Mouse (Mus musculus) ovary, postnatal 36 days (tissue): ENCODE results near the gene Drap1.

Source experiments
- DNase-seq: peaks from one replicate; pipeline ENCODE4 v3.0.0; 2022; ENCODE audit warnings: low spot score, mixed read lengths

Drap1 gene

GRCm38 (mm10) chr19:5424782-5425741, at the start of gene Drap1, which contains the start of gene AI837181:
Drap1 (minus strand) TSS chr19:5424979.
AI837181 (plus strand) TSS chr19:5425144.
- DNase-seq = peak; percentile 96

GRCm38 (mm10) chr19:5473720-5474119, 48.9 kb upstream of the Drap1 start, which contains the start of gene Efemp2:
Efemp2 (plus strand) TSS chr19:5473954.
- DNase-seq = peak; percentile 87

- no peak for DNase-seq
These were observed 48.1 kb upstream of the Drap1 start for GRCm38 (mm10) chr19:5472857-5473256.

GRCm38 (mm10) chr19:5471846-5472245, 47.1 kb upstream of the Drap1 start:
- DNase-seq = no peak

GRCm38 (mm10) chr19:5468374-5468773, 43.6 kb upstream of the Drap1 start, which contains the start of gene Ctsw:
Ctsw (minus strand) TSS chr19:5468507.
- DNase-seq = no peak

- DNase-seq = no peak
These were observed 42.2 kb upstream of the Drap1 start for GRCm38 (mm10) chr19:5466916-5467500.

- DNase-seq = no peak
These were observed 40.3 kb upstream of the Drap1 start for GRCm38 (mm10) chr19:5465037-5465436.

DNA sequence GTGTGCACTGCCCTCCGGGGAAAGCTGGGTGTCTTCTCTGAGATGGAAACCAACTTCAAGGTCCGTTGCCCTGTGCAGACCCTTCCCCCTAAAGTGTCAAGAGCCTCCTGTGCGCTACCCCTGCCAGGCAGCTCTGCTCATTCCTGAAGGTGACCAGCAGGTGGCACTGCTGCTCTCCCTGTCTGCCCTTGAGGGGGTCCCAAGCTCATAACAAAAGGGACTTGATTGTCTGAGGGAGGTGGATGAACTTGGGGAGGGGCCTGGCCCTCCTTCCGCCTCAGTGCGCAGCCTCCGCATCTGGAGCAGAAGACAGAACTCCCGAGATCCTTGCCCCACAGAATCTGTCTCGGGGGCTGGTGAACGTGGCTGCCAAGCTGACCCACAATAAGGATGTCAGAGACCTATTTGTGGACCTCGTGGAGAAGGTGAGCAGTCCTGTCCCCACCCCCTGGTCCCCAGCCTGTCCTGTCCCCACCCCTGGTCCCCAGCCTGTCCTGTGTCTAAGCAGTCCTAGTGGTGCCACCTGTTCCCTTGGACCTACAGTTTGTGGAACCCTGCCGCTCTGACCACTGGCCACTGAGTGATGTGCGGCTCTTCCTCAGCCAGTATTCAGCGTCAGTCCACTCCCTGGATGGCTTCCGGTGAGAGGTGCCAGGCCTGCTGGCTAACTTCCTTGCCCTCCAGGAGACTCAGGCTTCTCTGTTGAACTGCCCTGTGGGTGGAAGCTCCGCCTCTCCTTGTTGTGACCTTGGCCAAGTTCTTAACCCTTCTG, 39.2 kb upstream of the Drap1 start:
- DNase-seq = peak; percentile 54

GRCm38 (mm10) chr19:5463212-5463611, 38.4 kb upstream of the Drap1 start:
- no peak for DNase-seq

GRCm38 (mm10) chr19:5461411-5461810, 36.6 kb upstream of the Drap1 start:
- DNase-seq = no peak

- peak; percentile 86 for DNase-seq
These were observed 35.7 kb upstream of the Drap1 start, which contains the start of gene Fibp for GRCm38 (mm10) chr19:5460465-5460911. Fibp (plus strand) TSS chr19:5460615.

DNA sequence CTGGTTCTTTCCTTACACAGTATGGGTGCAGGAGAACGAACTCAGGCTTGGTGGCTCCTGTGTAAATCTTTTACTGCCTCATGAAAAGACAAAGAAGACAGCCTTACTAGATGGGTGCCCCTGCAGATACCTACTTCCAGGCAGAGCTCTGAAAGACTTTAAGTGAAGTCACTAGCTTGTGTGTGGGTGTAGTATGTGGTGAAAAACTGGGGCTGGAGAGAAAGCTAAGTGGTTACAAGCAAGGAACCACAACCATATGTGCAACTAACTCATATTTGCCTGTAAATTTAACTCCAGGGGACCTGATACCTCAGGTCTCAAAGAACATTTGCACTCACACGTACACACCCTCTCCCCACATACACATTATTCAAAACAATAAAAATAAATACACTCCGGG, 35.1 kb upstream of the Drap1 start:
- DNase-seq = no peak

- no peak for DNase-seq
These were observed 34.2 kb upstream of the Drap1 start for GRCm38 (mm10) chr19:5459019-5459418.

DNA sequence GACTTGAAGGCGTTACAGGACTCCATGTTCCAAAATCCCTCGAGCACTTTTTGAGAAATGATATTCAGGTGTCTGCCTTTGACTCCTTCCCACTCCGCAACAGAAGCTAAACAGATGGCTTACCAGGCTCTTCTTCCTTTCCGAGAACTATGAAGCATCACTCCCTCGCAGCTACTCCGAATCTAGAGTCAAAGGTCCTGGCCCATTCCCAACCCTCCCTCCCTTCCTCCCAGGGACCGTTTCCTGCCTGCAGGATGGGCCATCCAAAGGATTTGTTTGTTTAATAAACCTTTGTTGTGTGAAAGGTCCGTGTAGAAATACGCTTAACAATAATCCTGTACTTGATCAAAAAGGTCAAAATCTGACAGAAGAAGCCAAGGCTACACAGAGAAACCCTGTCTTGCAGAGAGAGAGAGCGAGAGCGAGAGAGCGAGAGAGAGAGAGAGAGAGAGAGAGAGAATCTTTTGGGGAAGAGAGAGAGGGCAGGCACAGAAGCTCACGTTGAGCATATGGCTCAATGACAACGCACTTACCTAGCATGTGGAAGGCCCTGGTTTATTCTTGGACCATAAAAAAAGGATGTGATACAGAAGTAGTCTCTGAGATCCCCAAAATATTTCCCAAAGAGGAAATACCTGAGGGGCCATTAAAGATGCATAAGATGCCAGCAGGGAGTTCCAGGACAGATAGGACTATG, 33.1 kb upstream of the Drap1 start, which contains the start of gene Ccdc85b:
TSS of gene Ccdc85b (minus strand) at position 149 of the 697 bp plus-strand sequence.
- no peak for DNase-seq

DNA sequence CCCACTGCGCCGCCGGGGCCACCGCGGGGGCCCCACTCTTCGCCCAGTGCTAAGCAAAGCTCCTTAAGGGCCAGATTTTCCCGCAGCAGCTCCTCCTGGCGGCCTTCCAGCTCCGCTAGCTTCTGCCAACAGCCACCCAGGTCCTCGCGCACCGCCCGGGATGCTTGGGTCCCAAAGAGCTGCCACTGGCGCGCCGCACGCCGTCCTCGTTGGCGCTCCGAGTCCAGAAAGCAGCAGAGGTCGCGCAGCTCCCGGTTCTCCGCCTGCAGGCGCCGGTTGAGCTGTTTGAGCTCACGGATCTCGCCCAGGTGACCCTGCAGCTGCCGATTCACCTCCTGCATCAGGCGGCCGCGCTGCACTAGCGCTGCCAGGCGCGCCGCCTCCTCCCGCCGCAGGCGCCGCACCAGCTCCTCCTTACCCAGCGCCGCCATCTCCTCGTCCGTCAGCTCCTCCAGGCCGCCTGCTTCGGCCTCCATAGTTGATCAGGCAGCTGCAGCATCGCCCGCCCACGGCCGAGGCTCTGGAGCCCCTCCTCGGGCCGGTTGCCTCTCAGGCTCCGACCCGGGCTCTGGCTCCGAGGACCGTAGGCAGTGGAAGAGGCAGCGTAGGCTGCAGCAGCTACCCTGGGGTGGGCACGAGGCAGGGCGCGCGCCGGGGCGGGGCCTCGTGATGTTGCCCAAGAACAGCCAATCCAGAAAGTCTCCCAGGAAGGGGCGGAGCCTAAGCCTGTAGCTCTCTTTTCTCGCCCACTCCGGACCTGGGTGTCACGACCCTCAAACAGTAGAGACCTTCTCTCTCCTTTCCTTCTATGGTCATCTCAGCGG, 32.4 kb upstream of the Drap1 start:
- DNase-seq = peak; percentile 93

- no peak for DNase-seq
These were observed 31.6 kb upstream of the Drap1 start for GRCm38 (mm10) chr19:5456241-5456921.

DNA sequence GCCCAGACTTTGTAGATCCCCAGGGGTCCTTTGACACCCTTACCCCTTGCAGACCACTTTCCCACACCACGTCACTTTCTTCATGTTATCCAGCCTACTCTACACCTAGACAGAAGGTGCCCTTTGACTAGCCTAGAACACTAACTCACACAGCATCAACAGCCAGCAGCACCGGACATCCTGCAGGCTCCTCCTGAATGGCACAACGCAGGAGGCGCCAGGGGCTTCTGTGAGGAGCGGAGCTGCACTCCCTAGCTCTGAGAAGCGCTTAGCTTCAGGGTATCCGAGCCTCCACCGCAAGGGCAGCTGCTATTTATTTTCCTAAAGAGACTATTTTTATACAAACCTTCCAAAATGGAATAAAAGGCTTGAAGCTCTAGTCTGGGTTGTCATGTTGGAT, 30.8 kb upstream of the Drap1 start:
- no peak for DNase-seq

- DNase-seq = no peak
These were observed 30.3 kb upstream of the Drap1 start for GRCm38 (mm10) chr19:5455037-5455436.

DNA sequence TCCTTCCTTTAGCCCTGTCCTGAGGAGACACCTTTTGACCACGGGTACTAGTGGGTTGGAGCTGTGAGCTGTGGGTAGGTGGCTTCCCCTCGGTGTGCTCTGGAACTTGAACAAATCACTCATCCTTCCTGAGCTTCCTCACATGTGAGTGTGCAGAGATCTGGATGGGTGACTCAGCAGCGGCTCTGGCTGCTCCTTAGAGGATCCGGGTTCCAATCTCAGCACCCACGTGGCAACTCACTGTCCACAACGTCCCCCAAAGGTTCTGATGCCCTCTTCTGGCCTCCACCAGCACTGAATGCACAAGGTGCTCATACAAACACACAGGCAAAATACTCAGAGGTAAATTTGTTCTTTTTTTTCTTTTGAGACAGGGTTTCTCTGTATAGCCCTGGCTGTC, 27.0 kb upstream of the Drap1 start:
- DNase-seq = no peak

- no peak for DNase-seq
These were observed 24.9 kb upstream of the Drap1 start for GRCm38 (mm10) chr19:5449673-5450072.
